Mouse (Mus musculus) heart, adult 9 months (tissue): ENCODE measurements at regions not wholly inside any gene's neighbourhood (a gene's known extent, or its start where the extent isn't known, plus 50 kb on each side); places are given as distances from the start of the nearest gene placed in this dataset.
"Not testable (repeated sequence)": the region's sequence is repeated elsewhere in the genome, so short reads cannot be mapped to it uniquely, and the experiment has no call there.

Experiments
- DNase-seq, 2 experiments: peaks; one replicate each; pipeline ENCODE4 v3.0.0; 2022; ENCODE audit warnings: low spot score in 2 of 2

DNA sequence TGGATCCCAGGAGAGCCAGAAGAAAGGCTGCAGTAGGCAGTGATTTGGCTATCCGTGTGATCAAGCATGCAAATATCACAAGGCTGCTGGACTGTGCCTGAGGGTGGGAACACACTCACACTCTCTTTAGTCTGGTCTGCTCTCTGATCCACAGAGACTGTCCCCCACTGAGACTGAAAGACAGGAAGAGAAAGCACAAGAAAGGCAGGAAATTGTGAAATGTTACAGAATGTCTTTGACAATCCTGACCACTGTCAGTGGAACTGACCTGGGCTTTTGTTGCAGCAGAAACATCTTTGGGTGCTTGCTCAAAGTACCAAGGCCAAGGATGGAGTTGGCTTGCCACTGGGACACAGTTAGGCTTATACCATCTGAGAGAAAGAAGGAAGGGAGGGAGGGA, 52.3 kb upstream of the Gpd2 start:
- DNase-seq: no peak

DNA sequence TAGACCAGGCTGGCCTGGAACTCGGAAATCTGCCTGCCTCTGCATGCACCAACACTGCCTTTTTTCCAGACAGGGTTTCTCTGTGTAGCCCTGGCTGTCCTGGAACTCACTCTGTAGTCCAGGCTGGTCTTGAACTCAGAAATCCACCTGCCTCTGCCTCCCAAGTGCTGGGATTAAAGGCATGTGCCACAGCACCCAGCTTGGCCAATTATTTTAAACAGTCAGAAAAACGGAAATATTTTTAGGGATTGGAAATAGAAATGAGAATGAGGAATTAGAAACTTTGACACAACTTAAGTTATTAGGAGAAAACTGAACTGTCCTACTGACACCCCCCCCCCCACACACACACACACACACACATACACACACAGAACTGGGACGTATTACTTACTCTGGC, 54.3 kb upstream of the Gpd2 start:
- DNase-seq: not testable (repeated sequence)

DNA sequence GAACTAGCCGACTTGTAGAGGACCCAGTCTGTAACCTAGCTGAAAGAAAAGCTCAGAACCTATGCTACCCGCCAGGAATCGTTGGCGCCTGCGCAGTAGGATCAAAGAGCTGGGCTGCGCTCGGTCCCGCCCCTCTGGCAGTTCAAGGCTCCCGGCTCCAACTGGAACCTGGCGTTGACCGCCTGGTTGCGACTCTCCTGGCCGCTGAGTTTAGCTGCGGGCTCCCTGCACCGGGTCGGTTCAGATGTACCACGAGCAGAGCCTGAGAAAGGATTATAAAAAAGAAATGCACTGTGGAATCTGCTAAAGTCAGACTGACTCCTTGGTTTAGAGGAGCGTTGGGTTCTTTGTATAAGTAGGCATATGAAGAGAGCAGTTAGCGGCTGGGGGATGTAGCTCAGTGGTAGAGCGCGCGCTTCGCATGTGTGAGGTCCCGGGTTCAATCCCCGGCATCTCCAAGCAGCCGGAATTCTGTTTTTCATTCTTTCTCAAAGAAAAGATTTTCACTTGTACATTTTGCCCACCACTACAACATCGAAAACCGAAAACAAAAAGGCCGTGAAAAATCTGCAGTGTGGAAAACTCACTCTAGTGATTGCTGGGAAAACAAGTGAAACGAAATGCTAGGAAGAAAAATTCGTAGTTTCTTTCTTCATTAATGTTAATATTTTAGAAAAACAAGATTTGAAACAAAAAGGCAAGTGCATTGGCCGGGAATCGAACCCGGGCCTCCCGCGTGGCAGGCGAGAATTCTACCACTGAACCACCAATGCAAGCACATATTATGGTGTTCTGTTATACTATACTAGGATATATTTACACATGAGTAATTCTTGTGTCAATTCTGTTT, 55.5 kb upstream of the Gpd2 start:
- DNase-seq: peak; percentile 92 to 96

DNA sequence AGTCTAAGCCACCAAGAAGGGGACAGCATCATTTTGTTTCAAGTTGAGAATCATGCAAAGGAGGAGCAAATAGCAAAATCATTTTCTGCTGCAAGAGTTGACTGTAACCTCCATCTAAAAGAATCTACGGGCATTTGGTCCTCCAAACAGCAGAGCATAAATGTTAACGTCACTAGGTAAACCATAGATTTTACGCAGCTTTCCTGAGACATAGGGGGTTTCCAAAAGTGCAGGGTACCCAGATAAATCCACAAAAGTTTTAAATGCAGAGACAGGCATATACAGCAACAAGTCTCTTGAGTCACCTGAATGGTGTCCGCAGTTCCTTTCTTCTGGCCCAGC, 56.1 kb upstream of the Gpd2 start:
- DNase-seq: no peak

DNA sequence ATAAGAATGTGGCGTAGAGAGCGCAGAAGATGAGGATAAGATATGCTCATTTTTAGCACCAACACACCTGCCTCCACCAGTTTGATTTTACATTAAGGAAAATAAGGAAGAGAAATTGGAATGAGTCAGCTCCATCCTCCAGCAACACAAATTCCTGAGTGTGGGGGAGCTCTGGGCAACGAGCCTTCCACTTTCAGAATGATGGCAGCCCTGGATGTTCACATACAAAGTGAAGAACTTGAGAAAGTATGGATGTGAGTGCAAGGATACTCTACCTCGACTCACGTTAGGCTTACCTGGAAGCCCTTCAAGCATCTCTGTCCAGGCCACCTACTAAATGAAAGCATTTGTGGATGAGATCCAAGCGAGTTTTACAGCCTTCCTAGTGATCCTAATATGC, 54.3 kb upstream of the Nr4a2 start:
- DNase-seq: no peak

DNA sequence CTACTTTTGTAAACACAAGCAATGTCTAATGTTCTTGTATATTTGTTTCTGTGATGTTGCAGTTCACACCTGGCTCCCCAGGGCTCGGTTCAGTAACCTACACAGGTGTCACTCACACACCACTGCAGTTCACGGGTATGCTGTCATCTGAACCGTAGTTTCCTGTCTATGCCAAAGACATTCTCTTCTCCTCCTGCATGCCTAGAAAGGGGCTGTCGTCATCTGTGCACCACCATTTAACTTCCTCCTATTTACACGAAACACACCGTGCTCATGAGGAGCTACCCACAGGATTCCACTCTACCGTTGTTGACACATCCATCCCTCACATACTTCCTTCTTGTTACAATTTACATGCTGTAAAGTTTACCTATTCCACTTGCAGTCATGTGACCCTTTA, 52.7 kb upstream of the Nr4a2 start:
- no peak for DNase-seq

DNA sequence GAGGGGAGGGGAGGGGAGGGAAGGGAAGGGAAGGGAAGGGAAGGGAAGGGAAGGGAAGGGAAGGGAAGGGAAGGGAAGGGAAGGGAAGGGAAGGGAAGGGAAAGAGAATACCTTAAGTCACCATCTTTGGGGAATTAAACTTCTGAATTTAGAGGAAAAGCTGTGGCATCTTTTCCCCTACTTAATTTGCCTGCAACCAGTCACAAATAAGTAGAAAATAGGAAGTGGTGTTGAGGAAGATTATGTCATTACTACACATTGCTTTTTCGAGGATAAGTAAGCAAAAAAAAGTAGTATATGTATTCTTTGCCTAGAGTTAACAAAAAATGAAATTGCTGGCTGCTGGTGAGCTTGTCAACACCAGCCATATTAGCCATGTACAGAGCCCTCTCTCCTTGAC, 51.4 kb upstream of the Nr4a2 start:
- DNase-seq: no peak
